Mouse (Mus musculus) lung, postnatal 4 days (tissue): ENCODE data around the gene Pcsk5.
"Not testable (repeated sequence)": the region's sequence is repeated elsewhere in the genome, so short reads cannot be mapped to it uniquely, and the experiment has no call there.

Experiments used
- DNase-seq, 2 experiments: peaks; one replicate each; pipeline ENCODE4 v3.0.0; 2021

Pcsk5 gene

GRCm38 (mm10) chr19:17566097-17566496 is 271.3 kb downstream of the Pcsk5 start:
- DNase-seq, result no peak

GRCm38 (mm10) chr19:17558764-17559163 is 278.7 kb downstream of the Pcsk5 start:
- no peak for DNase-seq

GRCm38 (mm10) chr19:17555159-17555558 is 282.3 kb downstream of the Pcsk5 start:
- DNase-seq, result no peak

- no peak for DNase-seq
Observed at GRCm38 (mm10) chr19:17554571-17554970, 282.9 kb downstream of the Pcsk5 start.

GRCm38 (mm10) chr19:17553396-17554100 is 283.9 kb downstream of the Pcsk5 start:
- DNase-seq, result no peak

GRCm38 (mm10) chr19:17528746-17529532 is 308.5 kb downstream of the Pcsk5 start:
- DNase-seq, result no peak

- no peak for DNase-seq
Observed at GRCm38 (mm10) chr19:17525558-17525957, 311.9 kb downstream of the Pcsk5 start.

- no peak for DNase-seq
Observed at GRCm38 (mm10) chr19:17514456-17514855, 323.0 kb downstream of the Pcsk5 start.

- DNase-seq, result no peak
Observed at GRCm38 (mm10) chr19:17511283-17511682, 326.1 kb downstream of the Pcsk5 start.

- DNase-seq, result no peak
Observed at GRCm38 (mm10) chr19:17504212-17504611, 333.2 kb downstream of the Pcsk5 start.

GRCm38 (mm10) chr19:17498586-17499235 is 338.7 kb downstream of the Pcsk5 start:
- DNase-seq, result peak in 1 of 2 experiments; percentile 32

GRCm38 (mm10) chr19:17496131-17496530 is 341.3 kb downstream of the Pcsk5 start:
- DNase-seq, result no peak

- DNase-seq, result no peak
Observed at GRCm38 (mm10) chr19:17491822-17492544, 345.4 kb downstream of the Pcsk5 start.

GRCm38 (mm10) chr19:17491322-17491721 is 346.1 kb downstream of the Pcsk5 start:
- DNase-seq, result no peak

- DNase-seq, result no peak
Observed at GRCm38 (mm10) chr19:17489866-17490141, 347.6 kb downstream of the Pcsk5 start.

GRCm38 (mm10) chr19:17489041-17489865 is 348.2 kb downstream of the Pcsk5 start:
- DNase-seq, result no peak

- no peak for DNase-seq
Observed at GRCm38 (mm10) chr19:17482126-17482790, 355.2 kb downstream of the Pcsk5 start.

- DNase-seq, result no peak
Observed at GRCm38 (mm10) chr19:17479471-17479870, 358.0 kb downstream of the Pcsk5 start.

GRCm38 (mm10) chr19:17476021-17476420 is 361.4 kb downstream of the Pcsk5 start:
- DNase-seq, result no peak

- DNase-seq, result not testable (repeated sequence)
Observed at GRCm38 (mm10) chr19:17473138-17473537, 364.3 kb downstream of the Pcsk5 start.

GRCm38 (mm10) chr19:17471861-17472260 is 365.6 kb downstream of the Pcsk5 start:
- no peak for DNase-seq

- DNase-seq, result no peak
Observed at GRCm38 (mm10) chr19:17471196-17471595, 366.2 kb downstream of the Pcsk5 start.
